Mouse (Mus musculus) liver, adult 2 months (tissue): ENCODE data around the gene Arhgef17. TPM values are rescaled to one million over a fixed set of nuclear protein-coding genes. Genes with fewer than 3 reads are reported as not detected.

Experiments used
- DNase-seq: peaks from one replicate; pipeline ENCODE4 v3.0.0-alpha.2; 2011; ENCODE audit warnings: low read depth, low spot score; ENCODE audit errors: extremely low read depth
- H3K27ac ChIP-seq: fragments of 200-500 bp; replicated peaks from 2 replicates; pipeline ENCODE4 v1.5.1; 2012; ENCODE audit warnings: low read depth, mild to moderate bottlenecking, control low read depth, inconsistent platforms, low read length; ENCODE audit not compliant: insufficient read depth
- H3K27me3 ChIP-seq: fragments of 200-500 bp; 2 replicates; pipeline ENCODE4 v1.6.1; 2012; ENCODE audit warnings: mild to moderate bottlenecking, moderate library complexity, low read length, inconsistent platforms; ENCODE audit not compliant: control insufficient read depth, insufficient read depth
- H3K36me3 ChIP-seq: fragments of 200-500 bp; 2 replicates; pipeline ENCODE4 v1.6.1; 2012; ENCODE audit warnings: low read length, inconsistent platforms; ENCODE audit not compliant: control insufficient read depth, insufficient read depth
- H3K4me1 ChIP-seq: fragments of 200-500 bp; 2 replicates; pipeline ENCODE4 v1.6.1; 2011; ENCODE audit warnings: low read length; ENCODE audit not compliant: control insufficient read depth, insufficient read depth
- H3K4me3 ChIP-seq: fragments of 200-500 bp; 2 replicates; pipeline ENCODE4 v1.5.1; 2011; ENCODE audit warnings: low read depth, mild to moderate bottlenecking, control low read depth, low read length, moderate library complexity; ENCODE audit not compliant: insufficient read depth
- H3K79me2 ChIP-seq: fragments of 200-500 bp; 2 replicates; pipeline ENCODE4 v1.6.1; 2012; ENCODE audit warnings: inconsistent platforms, mild to moderate bottlenecking, low read length, moderate library complexity; ENCODE audit not compliant: control insufficient read depth, insufficient read depth
- H3K9ac ChIP-seq: fragments of 200-500 bp; 2 replicates; pipeline ENCODE4 v1.6.1; 2012; ENCODE audit warnings: low read depth, mild to moderate bottlenecking, control low read depth, inconsistent platforms, low read length
- CTCF ChIP-seq: fragments of 200-500 bp; IDR thresholded peaks from 2 replicates; pipeline ENCODE4 v1.5.1; 2011; ENCODE audit warnings: low read depth, low read length, control low read depth
- POLR2A ChIP-seq: fragments of 200-500 bp; IDR thresholded peaks from 2 replicates; pipeline ENCODE4 v1.6.1; 2011; ENCODE audit warnings: low read length, control low read depth; ENCODE audit not compliant: insufficient read depth; ENCODE audit errors: extremely low read depth
- WGBS: fragments of 180-500 bp; shearing (Covaris S2); methylation state at CpG from one replicate; pipeline ENCODE4 v1.1.7; 2018; 5-methylcytosine and 5-hydroxymethylcytosine counted together
- polyA plus RNA-seq: library from polyadenylated mRNA; depleted of rRNA; stranded (reverse); fragments of >200 nt; gene quantifications from 2 replicates; pipeline ENCODE4 v1.2.3, GENCODE M21; 2012
- total RNA-seq: library from RNA; depleted of rRNA; stranded (reverse); fragments of >200 nt; gene quantifications from 2 replicates; pipeline ENCODE4 v1.2.3, GENCODE M21; 2014

The Arhgef17 gene
- total and polyA plus RNA-seq, 2 experiments, result 1.2 to 1.8 TPM

DNA sequence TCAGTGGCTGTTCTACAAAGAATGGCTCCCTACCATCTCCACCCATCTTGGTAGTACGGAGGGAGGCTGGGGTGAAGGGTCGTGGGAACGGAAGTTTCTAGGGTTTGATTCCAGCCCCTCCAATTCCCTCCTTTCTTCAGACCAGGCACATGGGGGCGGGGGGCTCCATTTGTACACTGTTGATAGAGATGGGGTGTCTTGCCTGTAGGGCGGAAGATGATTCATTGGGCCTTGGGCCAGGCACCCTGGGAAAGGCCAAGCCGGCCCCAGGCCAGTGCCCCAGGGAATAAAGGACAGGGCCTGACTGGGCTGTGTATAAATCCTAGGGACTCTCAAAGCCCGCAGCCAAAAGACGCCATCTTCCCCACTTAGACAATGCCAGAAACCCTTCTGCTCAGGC, 23.8 kb downstream of the Arhgef17 start:
- Histone ChIP-seq H3K4me1 (no peaks in the 10 kb centered on the region), H3K4me3 (no peak overlapping the region), H3K27ac (peak overlapping the region; percentile 41; the same call in 1 of the 2 replicates), H3K9ac (no peak overlapping the region), H3K27me3 (no peaks in the 10 kb centered on the region), H3K36me3 (no peaks in the 10 kb centered on the region), H3K79me2 (no peaks in the 10 kb centered on the region)
- peak; percentile 19 for DNase-seq
- TF ChIP-seq POLR2A, result no peak
- TF ChIP-seq CTCF, result no peak
- 84% methylated on average over 8 of the region's 8 CpGs for WGBS

DNA sequence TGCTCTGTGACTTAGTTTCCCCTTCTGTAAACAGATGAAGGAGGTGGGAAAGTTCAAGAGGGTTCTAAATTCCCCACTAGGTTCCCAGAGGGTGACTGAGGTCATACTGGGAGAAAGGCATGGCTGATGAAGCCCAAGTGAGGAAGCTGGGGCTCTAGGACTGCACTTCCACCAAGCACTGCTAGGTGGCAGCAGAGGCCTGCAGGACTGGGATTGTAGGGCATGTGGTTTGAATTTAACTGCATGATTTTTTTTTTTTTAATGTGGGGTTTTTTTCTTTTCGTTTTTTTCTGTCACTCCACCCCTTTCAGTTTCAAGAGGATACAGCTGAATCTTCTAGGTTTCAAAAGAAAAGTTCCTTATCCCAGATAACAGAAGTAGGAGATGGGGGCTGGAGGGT, 24.7 kb downstream of the Arhgef17 start:
- Histone ChIP-seq H3K9ac (no peak overlapping the region), H3K4me1 (no peaks in the 10 kb centered on the region), H3K36me3 (no peaks in the 10 kb centered on the region), H3K27ac (no peak overlapping the region), H3K4me3 (no peak overlapping the region), H3K79me2 (no peaks in the 10 kb centered on the region), H3K27me3 (no peaks in the 10 kb centered on the region)
- no peak for TF ChIP-seq POLR2A
- peak; percentile 97 for TF ChIP-seq CTCF
- peak; percentile 30 for DNase-seq
- WGBS, result 0% methylated on average over 1 of the region's 1 CpGs

DNA sequence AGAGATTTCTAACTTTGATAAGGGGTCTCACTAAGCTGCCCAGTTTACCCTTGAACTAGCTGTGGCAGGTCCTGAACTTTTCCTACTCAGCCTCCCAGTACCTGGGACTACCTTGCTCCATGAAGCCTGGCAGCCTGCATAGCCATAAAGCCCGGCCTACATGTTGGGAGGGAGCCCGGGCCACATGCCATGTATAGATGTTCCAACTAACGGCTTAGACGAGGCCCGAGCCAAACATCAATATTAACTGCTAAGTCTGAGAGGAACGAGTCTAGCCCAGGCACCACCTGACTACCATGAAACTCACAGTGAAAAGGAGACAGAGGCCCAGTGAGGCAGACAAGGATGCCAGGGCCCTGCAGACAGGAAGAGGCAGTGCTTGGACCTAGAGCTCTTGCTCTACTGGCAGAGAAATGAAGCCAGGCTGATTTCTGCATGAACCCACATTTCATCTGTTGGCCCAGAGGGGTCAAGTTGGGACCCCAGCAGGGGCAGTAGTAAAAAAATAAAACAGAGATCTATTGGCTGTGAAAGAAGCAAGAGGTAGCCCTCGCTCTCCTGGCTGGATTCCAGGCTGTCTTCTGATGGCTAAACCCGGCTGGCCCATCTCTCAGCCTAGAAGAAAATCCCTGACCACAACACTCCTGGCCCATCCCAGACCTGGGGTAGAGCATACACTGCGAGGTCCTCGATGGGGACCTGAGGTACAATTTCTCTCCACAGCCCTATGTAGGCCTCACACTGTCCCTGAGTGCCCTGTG, 25.7 kb downstream of the Arhgef17 start:
- Histone ChIP-seq H3K4me3 (no peak overlapping the region), H3K36me3 (no peaks in the 10 kb centered on the region), H3K27me3 (no peaks in the 10 kb centered on the region), H3K27ac (no peak overlapping the region), H3K9ac (no peak overlapping the region), H3K4me1 (no peaks in the 10 kb centered on the region), H3K79me2 (no peaks in the 10 kb centered on the region)
- TF ChIP-seq POLR2A (no peak), CTCF (no peak)
- WGBS, result 87% methylated on average over 10 of the region's 10 CpGs
- no peak for DNase-seq

DNA sequence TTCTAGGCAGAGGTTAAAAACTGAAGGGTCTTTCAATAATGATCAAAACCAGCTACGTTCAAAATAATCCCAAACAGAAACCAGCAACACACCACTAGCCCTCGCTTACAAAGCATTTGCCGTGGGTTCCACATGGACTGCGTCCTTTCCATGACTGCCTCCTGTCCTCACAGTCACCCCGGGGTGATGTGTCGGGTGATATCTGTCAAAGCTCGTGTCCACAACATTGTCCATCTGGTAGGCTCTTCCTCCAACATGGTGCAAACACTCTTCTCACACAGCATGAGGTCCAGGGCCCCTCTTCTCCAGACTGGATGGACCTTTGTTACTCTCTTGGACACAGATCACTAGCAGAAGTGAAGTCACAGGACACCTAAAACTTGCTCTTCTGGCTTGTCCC, 26.9 kb downstream of the Arhgef17 start:
- WGBS, result 80% methylated on average over 7 of the region's 7 CpGs
- DNase-seq, result no peak
- TF ChIP-seq CTCF (no peak), POLR2A (no peak)
- no peaks in the 10 kb centered on the region for H3K27me3 ChIP-seq
- H3K4me1 ChIP-seq, result no peaks in the 10 kb centered on the region
- H3K9ac ChIP-seq, result no peak overlapping the region
- no peak overlapping the region for H3K27ac ChIP-seq
- no peak overlapping the region for H3K4me3 ChIP-seq
- no peaks in the 10 kb centered on the region for H3K79me2 ChIP-seq
- no peaks in the 10 kb centered on the region for H3K36me3 ChIP-seq

- no peak overlapping the region for H3K27ac ChIP-seq
- H3K79me2 ChIP-seq, result no peaks in the 10 kb centered on the region
- H3K27me3 ChIP-seq, result no peaks in the 10 kb centered on the region
- TF ChIP-seq CTCF (no peak), POLR2A (no peak)
- H3K36me3 ChIP-seq, result no peaks in the 10 kb centered on the region
- 92% methylated on average over 5 of the region's 5 CpGs for WGBS
- DNase-seq, result no peak
- H3K4me3 ChIP-seq, result no peak overlapping the region
- no peak overlapping the region for H3K9ac ChIP-seq
- no peaks in the 10 kb centered on the region for H3K4me1 ChIP-seq
Measured at GRCm38 (mm10) chr7:100904612-100905011, 27.3 kb downstream of the Arhgef17 start.

DNA sequence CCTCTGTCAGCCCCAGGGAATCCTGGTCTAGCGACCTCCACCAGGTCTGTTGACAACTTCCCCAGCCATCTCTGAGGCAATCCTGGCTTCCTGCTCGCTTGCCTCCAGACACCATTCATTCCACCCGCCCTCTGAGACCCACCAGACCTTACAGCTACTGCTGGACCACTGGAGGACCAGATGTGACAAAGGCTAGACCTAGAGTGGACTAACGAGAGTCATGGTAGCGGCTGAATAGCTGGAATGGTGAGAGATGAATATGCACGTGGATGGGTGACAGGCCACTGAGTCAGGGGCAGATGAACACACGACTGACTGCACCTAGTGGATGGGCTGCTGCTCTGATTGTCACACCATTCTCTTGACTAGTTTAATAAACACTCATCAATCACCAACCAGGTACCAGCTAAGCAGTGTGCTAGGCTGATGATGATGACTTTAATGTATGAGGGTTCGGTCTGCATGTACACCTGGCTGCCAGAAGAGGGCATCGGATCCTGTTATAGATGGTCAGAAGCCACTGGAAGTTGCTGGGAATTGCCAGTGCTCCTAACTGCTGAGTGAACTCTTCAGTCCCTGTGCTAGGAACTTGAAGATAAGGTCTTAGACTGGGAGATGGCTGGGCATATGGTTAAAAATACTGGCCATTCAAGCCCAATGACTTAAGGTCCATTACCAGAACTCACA, 29.3 kb downstream of the Arhgef17 start:
- Histone ChIP-seq H3K27ac (no peak overlapping the region), H3K9ac (no peak overlapping the region), H3K36me3 (no peaks in the 10 kb centered on the region), H3K4me3 (no peak overlapping the region), H3K27me3 (no peaks in the 10 kb centered on the region), H3K79me2 (no peaks in the 10 kb centered on the region), H3K4me1 (no peaks in the 10 kb centered on the region)
- peak; percentile 15 for DNase-seq
- 80% methylated on average over 9 of the region's 9 CpGs for WGBS
- peak; percentile 60; the same call in 1 of the 2 replicates for TF ChIP-seq CTCF
- TF ChIP-seq POLR2A, result no peak
